Mouse (Mus musculus) thymus, postnatal 10 days (tissue): ENCODE data around the gene Chd4.

Experiments
- DNase-seq, 2 experiments: peaks; one replicate each; pipeline ENCODE4 v3.0.0; 2021; ENCODE audit warnings: low spot score in 2 of 2

The Chd4 gene

DNA sequence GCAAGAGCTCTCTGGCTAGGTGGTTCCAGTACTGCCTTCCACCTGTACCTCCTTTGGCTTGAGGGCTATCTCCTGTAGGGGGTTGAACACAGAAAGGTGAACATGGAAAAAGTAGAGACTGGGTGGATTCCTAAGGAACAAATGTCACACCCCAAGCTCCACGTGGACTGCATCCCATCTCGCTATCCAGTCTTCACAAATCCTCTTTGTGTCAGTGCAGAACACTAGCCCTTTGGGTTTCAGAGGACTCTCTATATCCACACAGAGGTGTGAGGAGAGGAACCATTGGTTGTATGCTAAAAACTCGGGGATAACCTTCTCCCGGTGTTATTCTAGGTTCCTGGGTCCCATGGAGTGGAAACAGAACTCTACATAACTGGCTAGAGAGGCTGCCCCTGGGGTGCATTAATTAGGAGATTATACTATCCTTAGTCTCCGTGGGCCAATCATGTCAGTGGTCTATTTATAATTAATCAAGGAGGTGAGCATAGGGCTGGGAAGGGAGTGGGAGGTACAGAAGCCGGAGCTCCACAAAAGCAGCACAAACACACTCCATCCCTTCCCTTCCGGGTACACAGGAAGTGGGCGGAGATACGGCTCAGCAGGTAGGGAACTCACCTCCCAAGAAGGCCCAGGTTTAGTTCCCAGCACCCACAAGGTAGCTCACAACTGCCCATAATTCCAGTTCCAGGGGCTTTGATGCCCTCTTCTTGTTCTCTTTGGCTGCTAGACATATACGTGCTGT, 5.3 kb upstream of the Chd4 start:
- no peak for DNase-seq

DNA sequence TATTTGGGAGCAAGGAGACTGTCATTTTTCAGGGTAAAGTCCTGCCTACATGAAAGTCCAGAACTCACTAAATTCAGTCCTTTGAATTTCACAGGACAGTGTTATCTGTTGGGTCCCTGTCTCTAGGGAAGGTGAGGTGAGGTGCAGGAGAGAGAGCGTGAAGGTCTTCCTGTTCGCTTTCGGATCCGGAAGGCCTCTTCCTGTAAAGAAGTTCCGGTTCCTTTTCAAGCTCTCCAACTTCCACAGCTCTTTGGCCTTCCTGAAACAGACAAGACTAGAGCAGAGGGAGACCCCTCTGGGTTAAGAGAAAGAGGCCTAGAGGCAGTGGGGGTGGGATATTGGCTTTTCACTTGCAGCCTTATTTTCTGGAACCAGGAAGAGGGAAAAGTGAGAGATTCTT, 3.4 kb upstream of the Chd4 start:
- DNase-seq: peak in 1 of 2 experiments; percentile 41

DNA sequence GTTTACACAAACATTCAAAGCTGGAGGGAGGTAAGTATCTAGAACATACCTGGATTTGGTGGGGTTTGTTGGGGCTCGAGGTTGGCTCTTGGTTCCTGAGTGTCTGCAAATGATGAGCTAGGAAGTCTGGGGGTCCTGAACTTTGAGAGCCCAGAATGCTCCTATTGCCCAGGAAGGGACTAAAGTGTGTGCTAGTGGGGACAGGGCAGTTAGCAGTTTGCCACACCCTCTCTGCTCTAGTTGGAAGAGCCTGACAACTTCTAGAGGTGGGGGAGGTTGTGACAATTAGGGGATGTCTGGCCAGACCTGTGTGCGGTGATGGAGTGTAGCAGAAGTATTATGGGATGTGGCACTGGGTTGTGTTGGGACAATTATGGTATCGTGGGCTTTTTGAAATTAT, 938 bp upstream of the Chd4 start:
- DNase-seq: no peak

DNA sequence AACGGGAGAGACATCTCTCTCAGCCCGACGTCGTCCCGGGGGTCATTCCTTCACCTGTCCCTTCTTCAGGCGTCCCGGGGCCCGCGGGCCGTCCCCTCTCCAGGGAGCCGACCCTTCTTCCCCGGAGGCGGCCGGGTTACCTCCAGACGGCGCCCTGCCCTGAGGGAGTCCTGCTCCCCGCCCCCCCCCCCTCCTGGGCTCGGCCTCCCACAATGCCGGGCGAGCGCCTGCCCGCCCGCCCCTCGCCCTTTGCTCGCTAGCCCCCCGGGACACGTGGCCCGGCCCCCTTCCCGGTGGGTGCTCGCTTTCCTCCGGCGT, 457 bp downstream of the Chd4 start:
- no peak for DNase-seq

DNA sequence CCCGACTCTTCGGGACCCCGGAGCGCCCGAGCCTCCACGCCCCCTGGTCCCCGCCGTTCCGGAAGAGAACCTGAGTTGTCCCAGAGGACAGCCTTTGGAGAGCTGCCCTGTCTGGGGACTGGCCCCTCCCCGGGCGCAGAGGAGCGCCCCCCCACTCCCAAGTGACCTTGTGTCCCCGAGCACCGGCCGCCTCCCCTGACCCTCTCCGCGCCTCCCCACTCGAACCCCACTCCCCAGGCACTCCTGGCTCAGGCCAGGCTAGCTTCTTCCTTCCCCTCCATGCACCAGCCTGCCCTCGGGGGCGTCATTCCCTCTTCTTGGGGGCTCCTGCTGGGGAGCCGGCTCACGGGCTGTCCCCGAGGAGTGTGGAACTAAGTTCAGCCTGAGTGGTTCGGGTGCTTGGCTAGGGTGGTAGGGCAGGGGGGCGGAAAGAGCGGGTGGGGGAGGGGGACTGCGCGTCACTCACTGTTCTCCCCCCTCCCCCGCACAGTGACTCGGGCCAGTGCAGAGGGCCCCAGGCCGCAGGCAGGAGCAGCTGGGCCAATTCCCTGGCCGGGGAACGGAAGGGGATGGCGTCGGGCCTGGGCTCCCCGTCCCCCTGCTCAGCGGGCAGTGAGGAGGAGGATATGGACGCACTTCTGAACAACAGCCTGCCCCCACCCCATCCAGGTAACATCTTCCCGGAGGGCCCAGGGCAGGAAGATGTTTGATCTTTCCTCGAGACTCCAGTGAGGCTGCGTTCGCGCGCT, 990 bp downstream of the Chd4 start:
- DNase-seq: peak; percentile 60 to 74

DNA sequence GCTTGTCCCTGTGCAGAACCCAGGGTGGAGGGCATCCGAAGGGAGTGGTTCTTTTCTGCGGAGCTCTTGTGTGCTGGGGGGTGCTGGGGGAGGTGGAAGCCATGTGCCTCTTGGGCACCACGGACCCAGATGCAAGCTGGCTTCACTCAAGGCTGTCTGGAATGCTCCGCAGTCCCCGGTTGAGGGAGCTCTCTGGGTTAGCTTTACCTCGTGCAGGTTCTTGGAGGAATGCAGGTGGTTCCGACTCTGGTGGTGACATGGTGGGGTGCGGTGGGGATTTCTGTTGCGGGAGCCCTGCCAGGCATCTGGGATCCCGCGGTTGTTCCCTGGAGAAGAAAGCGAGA, 1.5 kb downstream of the Chd4 start:
- peak; percentile 47 to 48 for DNase-seq

DNA sequence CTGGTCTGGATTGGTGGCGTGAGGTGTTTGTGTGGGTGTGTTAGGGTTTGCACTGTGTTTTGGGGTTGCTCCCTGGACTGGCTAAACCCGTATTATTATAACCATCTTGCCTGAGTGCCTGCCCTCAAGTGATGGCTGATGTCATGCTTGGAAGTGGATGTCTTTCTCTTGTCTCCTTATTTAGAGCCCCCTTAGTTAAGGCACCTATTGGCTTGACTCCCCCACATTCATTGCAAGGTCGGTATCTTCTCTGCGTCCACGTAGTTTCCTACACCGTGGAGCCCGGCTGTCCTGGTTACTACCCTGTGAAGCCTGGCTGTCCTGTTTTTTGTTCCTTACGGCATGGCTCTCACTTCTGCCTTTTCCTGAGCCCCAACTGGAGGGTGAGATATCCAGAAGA, 2.2 kb downstream of the Chd4 start:
- DNase-seq: no peak

DNA sequence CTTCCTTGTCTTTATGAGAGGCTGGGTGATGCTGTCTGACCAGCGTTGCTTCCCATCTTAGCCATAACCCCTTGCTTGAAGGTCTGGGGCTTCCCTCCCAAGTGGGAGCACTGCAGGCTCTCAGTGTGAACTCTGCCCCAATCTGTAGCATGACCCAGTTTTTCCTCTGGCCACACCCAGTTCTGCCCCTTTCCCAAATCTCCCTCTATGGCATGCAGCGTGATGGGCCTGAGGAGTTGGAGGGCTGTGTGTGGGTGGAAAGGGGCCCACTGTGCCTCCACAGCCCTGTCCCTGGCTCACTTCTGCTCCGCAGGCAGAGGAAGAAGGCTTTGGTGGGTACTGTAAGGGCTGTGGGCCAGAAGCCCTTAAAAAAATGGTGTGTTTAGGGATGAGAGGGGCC, 2.7 kb downstream of the Chd4 start:
- no peak for DNase-seq

DNA sequence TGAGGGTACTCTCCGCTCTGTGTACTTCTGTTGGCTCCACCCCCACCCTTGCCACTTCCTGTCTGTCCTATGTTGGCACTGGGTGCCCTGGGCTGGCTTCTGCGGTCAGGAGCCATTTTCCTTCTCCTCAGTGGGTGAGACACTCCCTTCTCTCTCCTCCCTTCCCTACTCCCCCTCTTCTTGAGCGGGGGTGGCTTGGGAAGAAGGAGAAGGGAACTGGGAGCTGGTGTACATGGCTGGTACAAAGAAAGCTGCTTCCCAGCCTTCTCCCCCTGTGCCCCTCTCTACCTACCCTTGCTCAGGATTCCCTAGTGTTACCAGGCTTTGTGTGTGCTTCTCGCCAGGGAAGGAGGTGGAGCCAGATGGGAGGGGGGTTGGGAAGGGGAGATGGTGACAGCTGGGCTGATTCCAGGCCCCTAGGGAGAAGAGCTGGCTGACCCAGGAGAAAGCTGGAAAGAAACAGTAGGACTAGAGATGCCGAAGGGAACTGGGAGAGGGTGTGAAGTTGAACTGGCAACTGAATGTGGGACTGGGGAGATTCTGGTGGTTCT, 3.7 kb downstream of the Chd4 start:
- DNase-seq: peak; percentile 75 to 77

DNA sequence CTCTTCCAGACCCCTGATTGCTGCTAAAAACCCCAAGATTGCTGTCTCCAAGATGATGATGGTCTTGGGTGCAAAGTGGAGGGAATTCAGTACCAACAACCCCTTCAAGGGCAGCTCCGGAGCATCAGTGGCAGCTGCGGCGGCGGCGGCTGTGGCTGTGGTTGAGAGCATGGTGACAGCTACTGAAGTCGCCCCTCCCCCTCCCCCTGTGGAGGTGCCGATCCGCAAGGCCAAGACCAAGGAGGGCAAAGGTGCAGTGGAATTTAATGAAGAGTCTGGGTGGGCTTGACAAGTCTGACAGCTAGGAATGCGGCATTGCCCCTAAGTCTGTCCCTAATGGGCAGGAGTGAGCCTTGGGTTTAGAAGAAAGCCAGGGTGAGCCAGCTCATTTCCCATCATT, 5.7 kb downstream of the Chd4 start:
- no peak for DNase-seq

DNA sequence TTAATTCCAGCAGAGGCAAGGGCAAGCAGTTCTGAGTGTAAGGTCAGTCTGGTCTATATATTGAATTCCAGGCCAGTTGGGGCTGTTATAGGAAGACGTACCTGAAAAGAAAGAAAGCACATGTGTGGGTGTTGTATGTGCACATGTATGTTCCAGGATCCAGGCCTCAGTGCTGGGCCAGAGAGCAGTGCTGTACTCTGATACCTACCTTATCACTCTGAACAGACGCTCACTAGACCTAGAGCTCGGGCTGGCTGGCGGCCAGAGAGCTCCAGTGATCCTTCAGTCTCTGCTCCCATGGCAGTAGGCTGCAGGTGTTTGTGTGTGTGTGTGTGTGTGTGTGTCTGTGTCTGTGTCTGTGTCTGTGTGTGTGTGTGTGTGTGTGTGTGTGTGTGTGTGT, 8.4 kb downstream of the Chd4 start:
- no peak for DNase-seq

DNA sequence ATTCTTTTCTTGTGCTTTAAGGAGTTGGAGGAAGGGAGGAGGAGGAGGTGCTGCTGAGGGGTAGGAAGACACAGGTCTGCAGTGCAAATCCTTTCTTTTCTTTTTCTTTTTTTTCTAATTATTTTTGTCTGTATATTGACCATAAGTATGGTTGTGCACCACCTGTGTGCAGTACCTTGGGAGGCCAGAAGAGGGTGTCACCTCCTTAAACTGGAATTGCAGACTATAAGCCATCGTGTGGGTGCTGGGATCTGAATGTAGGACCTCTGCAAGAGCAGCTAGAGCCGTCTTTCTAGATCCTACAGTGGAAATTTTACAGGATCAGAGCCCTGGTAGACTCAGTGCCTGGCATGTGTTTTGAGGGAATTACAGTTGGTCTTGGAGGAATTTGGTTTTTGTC, 11.9 kb downstream of the Chd4 start:
- no peak for DNase-seq

DNA sequence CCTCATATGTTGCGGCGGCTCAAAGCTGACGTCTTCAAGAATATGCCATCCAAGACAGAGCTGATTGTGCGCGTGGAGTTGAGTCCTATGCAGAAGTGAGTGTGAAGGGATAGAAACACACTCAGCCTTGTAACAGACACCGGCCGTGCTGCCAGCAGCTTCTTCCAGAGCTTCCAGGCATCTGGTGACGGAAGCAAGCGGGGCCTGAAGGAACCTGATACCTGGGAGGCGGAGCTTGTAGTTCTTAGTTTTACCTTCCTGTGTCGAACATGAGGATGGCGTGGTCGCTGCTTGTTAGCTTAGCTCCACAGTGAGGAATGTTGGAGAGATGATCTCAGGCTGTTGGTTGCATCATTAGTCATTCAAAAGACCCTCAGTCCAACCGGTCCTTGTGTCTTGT, 13.6 kb downstream of the Chd4 start:
- DNase-seq: no peak

DNA sequence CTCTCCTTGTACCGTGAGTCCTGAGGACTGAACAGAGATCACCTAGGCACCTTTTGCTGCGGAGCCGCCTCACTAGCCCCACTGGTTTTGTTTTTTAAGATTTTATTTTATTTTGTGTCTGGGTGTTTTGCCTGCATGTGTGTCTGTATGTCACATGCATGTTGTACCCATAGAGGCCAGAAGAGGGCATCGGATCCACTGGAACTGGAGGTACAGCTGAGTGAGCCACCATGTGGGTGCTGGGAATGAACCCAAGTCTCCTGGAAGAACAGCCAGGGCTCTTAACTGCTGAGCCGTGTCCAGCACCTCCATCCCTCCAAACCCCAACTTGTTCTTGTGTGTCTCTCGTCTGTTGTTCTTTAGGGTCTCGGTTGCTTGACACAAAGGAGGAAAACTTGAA, 15.1 kb downstream of the Chd4 start:
- peak in 1 of 2 experiments; percentile 53 for DNase-seq

DNA sequence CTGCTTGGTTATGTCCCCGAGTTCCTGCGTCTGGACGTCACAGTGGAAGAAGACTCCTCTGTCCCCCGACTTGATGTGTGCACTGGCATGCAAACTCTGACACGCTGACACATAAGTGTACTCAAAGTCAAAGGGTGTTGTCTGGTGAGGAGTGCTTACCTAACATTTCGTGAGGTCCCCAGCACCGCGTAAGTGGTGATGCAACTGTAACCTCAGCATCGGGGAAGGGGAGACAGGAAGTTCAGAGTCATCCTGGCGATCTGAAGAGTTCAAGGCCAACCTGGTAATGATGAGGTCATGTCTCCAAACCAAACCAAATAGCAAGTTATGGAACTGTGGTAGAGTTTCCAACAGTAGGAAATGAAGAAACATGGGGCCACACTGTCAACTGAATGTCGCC, 16.8 kb downstream of the Chd4 start:
- DNase-seq: no peak

DNA sequence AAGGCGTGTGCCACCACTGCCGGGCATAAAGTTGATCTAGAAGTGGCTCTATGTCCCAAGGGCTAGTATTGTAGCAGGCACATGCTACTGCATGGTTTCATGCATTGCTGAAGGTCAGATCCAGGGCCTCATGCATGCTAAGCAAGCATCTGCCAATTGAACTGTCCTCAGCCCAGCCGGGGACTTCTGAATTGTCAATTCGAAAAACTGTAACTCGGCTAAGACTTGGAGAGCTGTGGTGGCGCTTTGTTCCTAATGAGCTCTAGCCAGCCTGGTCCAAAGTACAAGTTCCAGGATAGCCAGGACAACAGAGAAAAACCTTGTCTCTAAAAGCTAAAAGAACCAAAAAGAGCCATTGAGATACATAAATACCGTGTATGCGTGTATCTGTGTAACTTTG, 23.6 kb downstream of the Chd4 start:
- DNase-seq: no peak

DNA sequence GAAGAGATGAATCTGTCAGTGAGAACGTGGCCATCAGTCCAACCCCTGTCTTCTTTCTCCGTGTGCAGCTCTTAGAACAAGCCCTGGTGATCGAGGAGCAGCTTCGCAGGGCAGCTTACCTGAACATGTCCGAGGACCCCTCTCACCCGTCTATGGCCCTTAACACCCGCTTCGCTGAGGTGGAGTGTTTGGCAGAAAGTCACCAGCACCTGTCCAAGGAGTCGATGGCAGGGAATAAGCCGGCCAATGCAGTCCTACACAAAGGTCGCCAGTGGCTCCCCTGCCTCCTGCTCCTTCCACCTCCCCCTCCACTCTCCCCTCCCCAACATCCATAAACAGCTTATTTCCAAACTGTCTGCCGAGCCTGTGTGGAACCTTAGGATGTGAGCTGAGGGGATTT, 32.9 kb downstream of the Chd4 start:
- no peak for DNase-seq

DNA sequence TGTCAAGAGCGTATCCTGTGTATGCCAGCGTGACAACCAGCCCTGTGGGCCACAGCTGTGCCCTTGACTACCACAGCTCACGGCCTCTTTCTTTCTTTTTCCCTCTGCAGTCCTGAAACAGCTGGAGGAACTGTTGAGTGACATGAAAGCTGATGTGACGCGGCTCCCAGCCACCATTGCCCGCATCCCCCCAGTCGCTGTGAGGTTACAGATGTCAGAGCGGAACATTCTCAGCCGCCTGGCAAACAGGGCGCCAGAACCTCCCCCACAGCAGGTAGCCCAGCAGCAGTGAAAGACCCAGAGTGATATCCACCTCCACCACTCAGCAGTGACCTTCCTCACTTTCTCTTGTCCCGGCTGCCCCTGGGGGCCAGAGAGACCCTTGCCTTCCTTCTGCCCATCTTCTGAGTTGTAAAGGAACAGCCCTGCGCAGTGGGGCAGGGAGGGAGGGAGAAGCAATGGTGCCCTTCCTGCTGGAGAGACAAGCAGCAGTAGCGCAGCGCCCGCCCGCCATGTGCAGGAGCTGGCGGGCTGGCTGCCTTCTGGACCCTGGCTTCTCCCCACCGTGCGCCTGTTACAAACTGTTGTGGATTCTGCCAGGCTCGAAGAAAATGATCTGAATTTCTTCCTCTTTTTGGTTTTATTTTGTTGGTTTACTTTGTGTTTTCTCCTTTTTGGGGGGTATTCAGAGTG, 34.1 kb downstream of the Chd4 start:
- no peak for DNase-seq

DNA sequence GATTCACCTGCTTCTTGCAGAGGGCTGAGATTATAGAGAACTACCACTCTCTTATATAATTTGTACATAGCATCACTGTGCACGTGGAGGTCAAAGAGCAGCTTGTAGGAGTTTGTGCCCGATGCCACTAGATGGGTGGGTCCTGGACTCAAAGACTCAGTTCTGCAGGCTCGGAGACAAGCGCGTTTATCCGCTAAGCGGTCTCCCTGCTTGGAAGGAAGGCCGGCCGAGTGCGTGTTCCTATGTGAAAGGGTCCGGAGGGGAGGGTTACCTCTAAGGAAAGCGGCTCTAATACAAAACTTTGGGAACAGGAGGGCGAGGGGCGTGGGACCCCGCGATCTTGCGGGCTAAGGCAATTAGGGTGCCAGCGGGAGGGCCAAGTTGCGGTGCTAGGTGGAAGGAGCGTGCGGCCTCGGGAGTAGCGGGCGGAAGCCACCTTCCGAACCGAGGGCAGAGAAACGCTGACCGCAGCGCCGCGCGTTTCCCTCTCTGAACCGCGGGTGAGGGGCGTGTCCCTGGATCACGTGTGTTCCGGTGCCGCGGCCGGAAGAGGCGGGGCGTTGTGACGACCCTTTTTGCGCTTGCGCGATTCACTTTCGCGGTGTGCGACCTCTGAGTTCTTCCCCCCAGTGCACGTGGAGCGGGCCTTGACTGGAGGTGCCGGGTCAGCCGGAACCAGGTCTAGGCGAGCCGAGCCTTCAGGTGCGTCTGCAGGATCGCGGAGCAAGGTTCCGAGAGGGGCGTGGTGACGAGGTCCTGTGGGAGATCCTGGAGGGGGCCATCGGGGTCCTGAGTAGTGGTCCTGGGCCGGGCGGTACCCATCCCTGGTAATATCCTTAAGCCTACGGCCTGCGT, 35.7 kb downstream of the Chd4 start, which contains the start of gene Nop2:
Nop2 (plus strand) TSS at position 608 of the 855 bp plus-strand sequence.
- peak; percentile 75 to 88 for DNase-seq

DNA sequence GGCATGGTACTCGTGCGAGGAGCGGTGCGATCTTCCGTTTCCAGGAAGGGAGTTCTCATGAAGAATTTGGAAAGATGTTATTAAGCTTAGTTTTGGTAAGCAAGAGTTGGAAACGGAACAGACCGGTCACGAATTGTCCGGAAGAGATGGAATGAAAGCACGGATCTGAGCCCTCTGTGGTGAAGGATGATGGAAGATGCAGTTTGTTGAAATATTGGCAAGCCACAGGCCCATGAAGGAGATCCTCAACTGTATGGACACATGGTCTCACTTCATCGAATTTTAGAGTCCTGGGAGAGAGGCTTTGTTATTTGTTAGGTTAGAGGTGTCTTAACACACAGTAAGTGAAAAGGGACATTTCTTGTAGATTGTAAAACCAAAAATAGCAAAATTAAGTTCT, 36.7 kb downstream of the Chd4 start:
- no peak for DNase-seq

DNA sequence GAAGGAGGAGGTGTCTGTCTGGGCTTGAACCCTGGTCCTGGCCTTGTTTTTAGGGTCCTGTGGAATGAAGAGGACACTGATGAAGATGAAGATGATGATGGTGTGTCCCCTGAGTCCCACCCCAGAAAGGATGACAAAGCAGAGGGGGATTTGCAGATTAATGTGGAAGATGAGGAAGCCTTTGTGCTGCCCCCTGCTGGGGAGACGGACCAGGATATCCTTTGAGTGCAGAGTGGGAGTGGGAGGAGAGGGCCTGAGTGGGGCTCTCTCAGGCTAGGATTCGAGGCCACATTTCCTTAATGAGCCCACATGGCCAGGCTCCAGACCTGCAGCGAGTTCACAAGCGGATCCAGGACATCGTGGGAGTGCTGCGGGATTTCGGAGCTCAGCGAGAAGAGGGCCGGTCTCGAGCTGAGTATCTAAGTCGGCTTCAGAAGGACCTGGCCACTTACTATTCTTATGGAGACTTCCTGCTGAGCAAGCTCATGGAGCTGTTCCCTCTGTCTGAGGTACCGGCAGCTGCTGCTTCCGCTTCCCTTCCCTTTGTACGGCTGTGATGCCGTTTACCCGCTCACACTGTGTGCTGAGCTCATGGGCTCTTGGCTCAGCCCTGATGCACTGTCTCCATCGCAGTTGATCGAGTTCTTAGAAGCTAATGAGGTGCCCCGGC, 41.4 kb downstream of the Chd4 start:
- DNase-seq: peak in 1 of 2 experiments; percentile 71
